Mouse (Mus musculus) embryonic facial prominence, embryonic 14.5 days (tissue): ENCODE measurements around the gene Gm21983. TPM values are rescaled to one million over a fixed set of nuclear protein-coding genes. Genes with fewer than 3 reads are reported as not detected.

Experiments used
- microRNA counts: library from miRNA; unstranded; fragments of <30 nt; microRNA quantifications from one replicate; lab custom pipeline; 2017
- microRNA-seq: library from miRNA; unstranded; fragments of <30 nt; microRNA quantifications from one replicate; pipeline ENCODE4, GENCODE M21; 2016; ENCODE audit warnings: borderline number of aligned reads
- polyA plus RNA-seq: library from polyadenylated mRNA; unstranded; fragments of >200 nt; fragmentation: Nextera tagmentation; extraction: Ambion mirVana; gene quantifications from 2 replicates; pipeline ENCODE4 v1.2.1, GENCODE M21; 2014

Gene Gm21983
- polyA plus RNA-seq, 1 experiment from 2014 or later = not detected

MicroRNAs within 50 kb of the gene (microRNA counts, 519-probe panel; counts per million panel counts)
- 19.3 counts per million for microRNA mmu-miR-1191 (lab: Ali Mortazavi, UCI)

Small RNA genes within 50 kb of the gene (microRNA-seq; reads per million reads assigned to microRNA genes)
- gene Mir1191 (1.3 reads per million), gene Mir3101 (0.66 reads per million)

Other genes starting within 250 kb of the Gm21983 start
- gene Cyp2a22, start 241.7 kb downstream of the Gm21983 start, polyA plus RNA-seq = not detected in 2 replicates
- not detected in 2 replicates for gene Cyp2a12, start 152.0 kb downstream of the Gm21983 start, polyA plus RNA-seq
- 34.6 and 64.4 TPM in 2 replicates for gene Cyp2f2, start 61.2 kb downstream of the Gm21983 start, polyA plus RNA-seq
- gene Cyp2t4, start 27.4 kb downstream of the Gm21983 start, polyA plus RNA-seq = 0.26 and 1.0 TPM in 2 replicates
- 41.1 and 47.1 TPM in 2 replicates for gene Egln2, start 14.3 kb downstream of the Gm21983 start, polyA plus RNA-seq
- gene Rab4b, start 2.2 kb downstream of the Gm21983 start, polyA plus RNA-seq = 58.2 and 59.2 TPM in 2 replicates
- gene Mia, start 71 bp upstream of the Gm21983 start, polyA plus RNA-seq = 102 and 115 TPM in 2 replicates
- 3.0 and 3.6 TPM in 2 replicates for gene BC024978, start 14.7 kb upstream of the Gm21983 start, polyA plus RNA-seq
- gene Snrpa, start 15.2 kb upstream of the Gm21983 start, polyA plus RNA-seq = 187 and 232 TPM in 2 replicates
- 8.1 and 8.7 TPM in 2 replicates for gene Itpkc, start 47.6 kb upstream of the Gm21983 start, polyA plus RNA-seq
- 16.8 and 18.2 TPM in 2 replicates for gene Coq8b, start 51.9 kb upstream of the Gm21983 start, polyA plus RNA-seq
- gene Numbl, start 77.3 kb upstream of the Gm21983 start, polyA plus RNA-seq = 25.1 and 28.4 TPM in 2 replicates
- gene Ltbp4, start 156.6 kb upstream of the Gm21983 start, polyA plus RNA-seq = 74.2 and 74.8 TPM in 2 replicates
- 26.5 and 30.3 TPM in 2 replicates for gene Shkbp1, start 174.9 kb upstream of the Gm21983 start, polyA plus RNA-seq
- gene Gm20479, start 176.3 kb upstream of the Gm21983 start, polyA plus RNA-seq = not detected in 2 replicates